Mouse (Mus musculus): ENCODE measurements at regions not wholly inside any gene's neighbourhood (a gene's known extent, or its start where the extent isn't known, plus 50 kb on each side); places are given as distances from the start of the nearest gene placed in this dataset.

- no peak for TF ChIP-seq CTCF (IDR thresholded peaks at IDR 0.05; ENCODE audit: borderline replicate concordance, insufficient read depth, low read length)
- TF ChIP-seq POLR2A (IDR thresholded peaks at IDR 0.05; ENCODE audit: low read depth, low read length): no peak
Measured at GRCm38 (mm10) chr9:85442761-85443505, 115.8 kb upstream of the Tent5a start.

Data from embryonic fibroblast, embryonic 13.5 days (primary cell).